Mouse (Mus musculus) ovary, postnatal 36 days (tissue): ENCODE results near the gene Inhbb.

ENCODE experiments used
- DNase-seq: peaks from one replicate; pipeline ENCODE4 v3.0.0; 2022; ENCODE audit warnings: low spot score, mixed read lengths

Inhbb gene

DNA sequence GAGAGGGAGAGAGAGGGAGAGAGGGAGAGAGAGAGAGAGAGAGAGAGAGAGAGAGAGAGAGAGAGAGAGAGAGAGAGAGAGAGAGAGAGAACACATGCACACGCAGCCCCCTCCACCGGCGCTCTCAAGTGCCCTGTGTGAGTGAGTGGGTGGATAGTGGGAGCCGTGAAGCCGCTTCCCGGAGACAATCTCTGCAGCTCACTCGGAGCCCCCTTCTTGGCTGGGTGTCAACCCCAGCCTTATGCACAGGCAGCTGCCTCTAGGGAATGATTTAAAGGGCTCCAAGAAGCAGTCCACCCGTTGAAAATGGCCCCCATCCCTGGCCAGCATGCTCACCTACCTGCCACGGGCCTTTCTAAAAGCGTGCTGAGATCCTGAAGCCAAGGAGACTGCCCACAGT lies 38.1 kb downstream of the Inhbb start:
- no peak for DNase-seq

DNA sequence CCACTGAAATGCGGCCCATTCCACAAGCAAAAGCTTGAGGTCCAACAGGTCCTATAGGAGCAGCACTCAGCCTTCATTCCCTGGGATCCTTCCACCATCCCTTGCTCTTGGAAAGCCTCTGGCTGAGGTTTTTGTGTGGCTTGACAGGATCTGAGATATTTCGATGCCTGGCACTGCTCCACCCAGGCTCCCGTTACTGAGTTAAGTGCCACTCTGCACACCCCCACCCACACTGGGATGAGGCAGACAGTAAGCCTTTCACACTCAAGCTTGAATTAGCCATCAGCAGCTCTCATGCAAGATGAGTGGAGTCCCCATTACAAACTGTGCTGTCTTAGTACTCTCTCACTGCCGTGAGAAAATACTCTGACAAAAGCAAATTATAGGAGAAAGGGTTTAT lies 41.4 kb downstream of the Inhbb start:
- DNase-seq = no peak

DNA sequence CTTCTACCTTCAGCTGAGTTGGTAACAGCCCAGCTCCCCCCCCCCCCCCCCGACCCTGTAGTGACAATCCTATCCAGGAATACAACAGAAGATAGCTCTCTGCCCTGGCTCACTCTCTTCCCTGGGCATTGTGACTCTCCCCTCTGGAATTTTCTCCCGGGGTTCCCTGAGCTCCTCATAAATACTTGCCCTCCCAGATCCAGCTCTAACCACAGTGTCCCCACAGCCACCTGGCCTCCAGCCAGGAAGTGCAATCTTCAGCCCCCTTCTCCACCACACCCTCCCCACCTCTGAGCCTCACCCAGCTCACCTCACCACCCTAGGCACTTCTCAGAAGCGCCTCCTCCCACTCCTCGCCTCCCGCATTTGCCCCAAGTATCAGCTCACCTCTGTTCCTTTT lies 46.7 kb downstream of the Inhbb start:
- no peak for DNase-seq

DNA sequence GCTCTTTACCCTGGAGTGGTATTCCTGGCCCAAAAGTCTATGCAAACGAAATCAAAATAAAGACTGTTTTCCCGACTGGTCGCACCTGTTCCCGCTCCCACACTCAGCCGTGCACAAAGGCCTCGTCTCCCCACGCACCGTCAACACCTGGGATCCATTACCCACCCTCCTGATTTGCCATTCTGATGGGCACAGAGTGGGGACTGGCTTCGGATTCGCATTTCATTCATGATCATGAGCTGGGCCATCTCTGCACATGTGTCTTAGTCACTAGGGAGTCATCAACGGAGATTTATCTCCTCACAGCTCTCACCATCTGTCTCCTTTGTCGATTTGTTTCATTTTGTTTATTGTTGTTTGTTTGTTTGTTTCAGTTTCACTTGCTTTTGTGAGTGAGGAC lies 54.5 kb downstream of the Inhbb start:
- no peak for DNase-seq

DNA sequence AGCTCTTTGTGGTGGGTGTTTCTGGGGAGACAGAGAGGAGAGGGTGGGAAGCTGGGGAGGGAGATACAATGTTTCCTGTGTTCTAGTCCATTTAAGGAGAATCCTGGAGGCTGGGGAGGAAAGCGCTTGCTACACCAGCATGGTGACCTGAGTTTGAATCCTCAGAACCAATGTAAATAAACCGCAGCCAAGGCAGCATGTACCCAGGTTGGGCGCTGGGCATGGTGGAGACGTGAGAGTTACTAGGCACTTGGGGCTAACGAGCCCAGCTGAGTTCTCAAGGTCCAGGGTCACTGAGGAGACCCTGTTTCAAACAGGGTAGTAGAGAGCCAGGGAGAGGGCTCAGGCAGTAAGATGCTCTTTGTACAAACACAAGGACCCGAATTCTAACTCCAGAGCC lies 55.7 kb downstream of the Inhbb start:
- DNase-seq = no peak
